In the genomic region with DNA sequence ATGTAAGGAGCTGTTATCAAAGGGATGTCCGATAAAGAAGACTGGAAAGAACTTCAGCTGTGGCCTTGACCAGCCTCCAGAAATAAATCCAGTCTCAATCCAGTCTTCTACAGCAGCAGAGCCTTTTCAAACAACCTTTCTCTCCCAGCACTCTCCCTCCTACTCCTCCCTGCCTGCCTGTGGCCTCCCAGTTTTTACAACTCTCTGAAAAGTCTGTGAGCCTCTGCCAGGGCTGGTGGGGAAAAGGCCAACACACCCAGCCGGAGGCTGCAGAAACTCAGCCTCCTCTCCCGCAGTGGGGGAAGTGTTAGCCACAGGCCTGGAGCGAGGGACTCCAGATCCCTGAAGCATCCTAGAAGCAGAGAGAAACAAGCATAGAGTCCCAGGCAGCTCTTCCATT, we compare ENCODE assay signal across 28 mouse cellular contexts. TPM values are rescaled to one million over a fixed set of nuclear protein-coding genes. Genes with fewer than 3 reads are reported as not detected.
DNase-seq lines count a peak whose midpoint lies in the region; ATAC-seq lines count a peak whose summit lies in the region.
"Had no signal": no experiment of that assay in that cellular context is flagged by ENCODE, and none has a peak within 500 bp of the region (broad histone marks: within the 10 kb centered on the region; RNA-seq: fewer than 3 reads in every experiment).

No protein-coding gene starts in this region.

- 74% methylated on average over 4 of the region's 4 CpGs for WGBS in forebrain, embryonic 16.5 days

- H3K9me3 ChIP-seq in forebrain, embryonic 16.5 days (ENCODE audit: control insufficient read depth, low read length), result no peaks in the 10 kb centered on the region
- H3K9me3 ChIP-seq: forebrain, embryonic 10.5 days; forebrain, embryonic 13.5 days; heart, embryonic 12.5 days; heart, embryonic 15.5 days; hindbrain, embryonic 10.5 days; hindbrain, embryonic 13.5 days; intestine, embryonic 15.5 days had no signal

- no peak for ATAC-seq in forebrain, embryonic 16.5 days
- ATAC-seq: forebrain, embryonic 13.5 days; forebrain, postnatal 0 days; hindbrain, embryonic 16.5 days; intestine, embryonic 15.5 days had no signal

- H3K4me3 ChIP-seq in forebrain, embryonic 16.5 days (replicated peaks; ENCODE audit: low read length), result no peak overlapping the region
- H3K4me3 ChIP-seq: forebrain, embryonic 10.5 days; forebrain, embryonic 13.5 days; heart, embryonic 12.5 days; heart, embryonic 15.5 days; hindbrain, embryonic 10.5 days; hindbrain, embryonic 13.5 days; intestine, embryonic 15.5 days had no signal

- no peaks in the 10 kb centered on the region for H3K27me3 ChIP-seq in forebrain, embryonic 16.5 days (replicated peaks; ENCODE audit: control insufficient read depth, insufficient read depth, low read length)
- H3K27me3 ChIP-seq: CH12.LX; forebrain, embryonic 13.5 days; heart, embryonic 15.5 days; intestine, embryonic 15.5 days had no signal

- H3K9ac ChIP-seq in forebrain, embryonic 16.5 days (replicated peaks; ENCODE audit: low read depth, low read length), result no peak overlapping the region
- H3K9ac ChIP-seq: forebrain, embryonic 13.5 days; forebrain, postnatal 0 days; heart, embryonic 12.5 days; heart, embryonic 15.5 days; hindbrain, embryonic 13.5 days; intestine, embryonic 15.5 days had no signal

- H3K4me2 ChIP-seq in forebrain, embryonic 16.5 days (ENCODE audit: low read length), result no peak overlapping the region
- H3K4me2 ChIP-seq: forebrain, embryonic 13.5 days; heart, embryonic 12.5 days; heart, embryonic 15.5 days; hindbrain, embryonic 13.5 days; intestine, embryonic 15.5 days had no signal

- H3K36me3 ChIP-seq in forebrain, embryonic 16.5 days (ENCODE audit: control insufficient read depth, insufficient read depth), result no peaks in the 10 kb centered on the region
- H3K36me3 ChIP-seq: forebrain, embryonic 10.5 days; heart, embryonic 12.5 days; heart, embryonic 15.5 days; hindbrain, embryonic 10.5 days; hindbrain, embryonic 13.5 days; intestine, embryonic 15.5 days had no signal

- peak; percentile 9 for DNase-seq in gastrocnemius, postnatal 25 days
- no peak for DNase-seq in gastrocnemius, postnatal 14 days
- DNase-seq in urinary bladder, postnatal 14 days (ENCODE audit: low spot score), result peak; percentile 8
- no peak for DNase-seq in urinary bladder, postnatal 10 days (ENCODE audit: low spot score)
- DNase-seq in brain, adult 2 months (ENCODE audit: low read depth, low spot score), result peak; percentile 35
- DNase-seq in testis, postnatal 14 days (ENCODE audit: low spot score), result no peak
- DNase-seq: adrenal gland, adult 2 months; adrenal gland, postnatal 14 days; B cell, adult 2 months; cerebellum, adult 11-12 months; cerebellum, adult 8-10 months; cerebellum, postnatal 14 days; forebrain, postnatal 0 days; gastrocnemius, postnatal 10 days; heart, adult 18-20 months; heart, postnatal 10 days; heart, postnatal 36 days had no signal

- no peak overlapping the region for H3K27ac ChIP-seq in forebrain, embryonic 16.5 days (ENCODE audit: low read length)
- H3K27ac ChIP-seq: forebrain, embryonic 10.5 days; forebrain, embryonic 13.5 days; heart, embryonic 15.5 days; hindbrain, embryonic 10.5 days; hindbrain, embryonic 13.5 days; intestine, embryonic 15.5 days had no signal

- H3K4me1 ChIP-seq in forebrain, embryonic 16.5 days (replicated peaks; ENCODE audit: control insufficient read depth, insufficient read depth, low read length), result no peaks in the 10 kb centered on the region
- H3K4me1 ChIP-seq: forebrain, embryonic 13.5 days; heart, embryonic 12.5 days; heart, embryonic 15.5 days; hindbrain, embryonic 13.5 days; intestine, embryonic 15.5 days had no signal

- intact Hi-C loops in gastrocnemius, postnatal 14 days (cut with DNase I; ENCODE audit: low total_unique reads), result no loop called here

RNA-seq across cellular contexts. Expression of gene Apln, which starts 27.8 kb away (rescaled TPM):
- total RNA-seq in gastrocnemius, postnatal 25 days (2021), result 1 to 10 TPM; 2.6 to 4.5 TPM
- 10 to 100 TPM in 1 of 2 experiments, 1 to 10 TPM in 1; 9.1 to 16.8 TPM for total RNA-seq in gastrocnemius, postnatal 14 days (2021)
- polyA plus RNA-seq in forebrain, embryonic 16.5 days (2015; fragmentation: Nextera tagmentation; extraction: Ambion mirVana), result 5.7 and 5.9 TPM in 2 replicates
- total RNA-seq: MEL had no signal

RNA-seq across cellular contexts. Expression of gene Xpnpep2, which starts 46.0 kb away (rescaled TPM):
- total RNA-seq in gastrocnemius, postnatal 25 days (2021), result 1 to 10 TPM in 1 of 2 experiments, under 1 TPM in 1; 0.41 to 1.0 TPM
- 1 to 10 TPM in 1 of 2 experiments, under 1 TPM in 1; 0.49 to 1.7 TPM for total RNA-seq in gastrocnemius, postnatal 14 days (2021)
- polyA plus RNA-seq in forebrain, embryonic 16.5 days (2015; fragmentation: Nextera tagmentation; extraction: Ambion mirVana), result 0.75 and 1.0 TPM in 2 replicates

Comparison
In these comparisons a context has a peak if more than half of its experiments do, and no peak if none do; other contexts are left out.
1. DNase-seq: peak in gastrocnemius, postnatal 25 days (single experiment), urinary bladder, postnatal 14 days (single experiment) and brain, adult 2 months (single experiment); none in gastrocnemius, postnatal 14 days (single experiment), urinary bladder, postnatal 10 days (single experiment) and testis, postnatal 14 days (single experiment).